Mouse (Mus musculus) lung, postnatal 36 days (tissue): ENCODE results near the gene Spc24.

ENCODE experiments used
- DNase-seq: peaks from one replicate; pipeline ENCODE4 v3.0.0; 2022; ENCODE audit warnings: mixed read lengths

The Spc24 gene

GRCm38 (mm10) chr9:21706085-21706484, 54.0 kb downstream of the Spc24 start:
- DNase-seq: no peak
